Mouse (Mus musculus): ENCODE measurements around the gene Clca2.
"Not testable (repeated sequence)": the region's sequence is repeated elsewhere in the genome, so short reads cannot be mapped to it uniquely, and the experiment has no call there.

Clca2 gene

GRCm38 (mm10) chr3:145101891-145102555, 2.8 kb upstream of the Clca2 start:
- in situ Hi-C loops (cut with MboI; ENCODE audit: unreplicated experiment in 2 of 2), result loop anchor here in 1 of 2 experiments (25.0 kb wide), 2 partner anchors 890 to 1410 kb away; partner anchors contain the start of genes Lmo4 and Rpf1

- in situ Hi-C loops (cut with MboI; ENCODE audit: unreplicated experiment in 2 of 2), result no loop called here
Measured at GRCm38 (mm10) chr3:145087857-145088598, 11.2 kb downstream of the Clca2 start.

GRCm38 (mm10) chr3:145086180-145086579, 13.1 kb downstream of the Clca2 start:
- in situ Hi-C loops (cut with MboI; ENCODE audit: unreplicated experiment in 2 of 2), result no loop called here

GRCm38 (mm10) chr3:145083081-145083480, 16.2 kb downstream of the Clca2 start:
- in situ Hi-C loops (cut with MboI; ENCODE audit: unreplicated experiment in 2 of 2), result no loop called here

GRCm38 (mm10) chr3:145080904-145081303, 18.3 kb downstream of the Clca2 start:
- in situ Hi-C loops (cut with MboI; ENCODE audit: unreplicated experiment in 2 of 2), result no loop called here

GRCm38 (mm10) chr3:145078405-145078804, 20.8 kb downstream of the Clca2 start:
- in situ Hi-C loops (cut with MboI; ENCODE audit: unreplicated experiment in 2 of 2), result no loop called here

GRCm38 (mm10) chr3:145072339-145072738, 26.9 kb downstream of the Clca2 start:
- in situ Hi-C loops (cut with MboI; ENCODE audit: unreplicated experiment in 2 of 2), result no loop called here

GRCm38 (mm10) chr3:145068964-145069363, 30.3 kb downstream of the Clca2 start:
- in situ Hi-C loops (cut with MboI; ENCODE audit: unreplicated experiment in 2 of 2), result no loop called here

- in situ Hi-C loops (cut with MboI; ENCODE audit: unreplicated experiment in 2 of 2), result not testable (repeated sequence)
Measured at GRCm38 (mm10) chr3:145055138-145055537, 44.1 kb downstream of the Clca2 start.

GRCm38 (mm10) chr3:145049820-145050219, 49.4 kb downstream of the Clca2 start:
- in situ Hi-C loops (cut with MboI; ENCODE audit: unreplicated experiment in 2 of 2), result no loop called here

GRCm38 (mm10) chr3:145038813-145039212, 60.4 kb downstream of the Clca2 start:
- in situ Hi-C loops (cut with MboI; ENCODE audit: unreplicated experiment in 2 of 2), result no loop called here

GRCm38 (mm10) chr3:145032676-145033075, 66.6 kb downstream of the Clca2 start, which contains the start of gene Clca1:
Gene Clca1, minus strand, starts transcription at chr3:145032776.
- in situ Hi-C loops (cut with MboI; ENCODE audit: unreplicated experiment in 2 of 2), result no loop called here

GRCm38 (mm10) chr3:145028036-145028435, 71.2 kb downstream of the Clca2 start:
- in situ Hi-C loops (cut with MboI; ENCODE audit: unreplicated experiment in 2 of 2), result loop anchor here in 1 of 2 experiments (10.0 kb wide), 1 partner anchor 573 kb away; no protein-coding TSS in a partner anchor

- in situ Hi-C loops (cut with MboI; ENCODE audit: unreplicated experiment in 2 of 2), result loop anchor here in 1 of 2 experiments (10.0 kb wide), 1 partner anchor 572 kb away; no protein-coding TSS in a partner anchor
Measured at GRCm38 (mm10) chr3:145026750-145027149, 72.5 kb downstream of the Clca2 start.
